Mouse (Mus musculus) bone marrow, adult 2 months (tissue): Measurements from ENCODE around the gene Nol4l. TPM values are rescaled to one million over a fixed set of nuclear protein-coding genes. Genes with fewer than 3 reads are reported as not detected.

Experiments used
- H3K27ac ChIP-seq: fragments of 200-500 bp; 2 replicates; pipeline ENCODE4 v1.5.1; 2012; ENCODE audit warnings: low read depth, mild to moderate bottlenecking, control low read depth, inconsistent platforms, low read length; ENCODE audit not compliant: control insufficient read depth, poor library complexity, insufficient read depth
- H3K4me1 ChIP-seq: fragments of 200-500 bp; 2 replicates; pipeline ENCODE4 v1.6.1; 2011; ENCODE audit warnings: low read length; ENCODE audit not compliant: control insufficient read depth, insufficient read depth
- H3K4me3 ChIP-seq: fragments of 200-500 bp; replicated peaks from 2 replicates; pipeline ENCODE3; 2011; ENCODE audit warnings: mild to moderate bottlenecking, low read depth, low read length, control low read depth; ENCODE audit not compliant: control insufficient read depth
- CTCF ChIP-seq: fragments of 200-500 bp; IDR thresholded peaks from 2 replicates; pipeline ENCODE4 v1.5.1; 2011; ENCODE audit warnings: low read length, control low read depth; ENCODE audit not compliant: control insufficient read depth, insufficient read depth
- POLR2A ChIP-seq: fragments of 200-500 bp; IDR thresholded peaks from 2 replicates; pipeline ENCODE4 v1.6.1; 2011; ENCODE audit warnings: low read depth, mild to moderate bottlenecking, control low read depth, low read length, borderline replicate concordance; ENCODE audit not compliant: control insufficient read depth
- WGBS: fragments of 180-500 bp; shearing (Covaris S2); methylation state at CpG from one replicate; pipeline ENCODE4 v1.1.7; 2018; 5-methylcytosine and 5-hydroxymethylcytosine counted together
- polyA plus RNA-seq: library from polyadenylated mRNA; stranded (reverse); fragments of >200 nt; gene quantifications from 2 replicates; pipeline ENCODE4 v1.2.4, GENCODE M21; 2011; ENCODE audit warnings: low replicate concordance; ENCODE audit not compliant: missing spikeins, insufficient read depth, insufficient read length

Gene Nol4l
- polyA plus RNA-seq, 1 experiment = 7.5 TPM

GRCm38 (mm10) chr2:153548221-153548923 lies 18.6 kb upstream of the Nol4l start:
- no peak overlapping the region for H3K27ac ChIP-seq
- peaks cover 5% of the 10 kb centered on the region for H3K4me1 ChIP-seq
- no peak for TF ChIP-seq POLR2A
- no peak for TF ChIP-seq CTCF
- 80% methylated on average over 14 of the region's 14 CpGs for WGBS
- no peak overlapping the region for H3K4me3 ChIP-seq

DNA sequence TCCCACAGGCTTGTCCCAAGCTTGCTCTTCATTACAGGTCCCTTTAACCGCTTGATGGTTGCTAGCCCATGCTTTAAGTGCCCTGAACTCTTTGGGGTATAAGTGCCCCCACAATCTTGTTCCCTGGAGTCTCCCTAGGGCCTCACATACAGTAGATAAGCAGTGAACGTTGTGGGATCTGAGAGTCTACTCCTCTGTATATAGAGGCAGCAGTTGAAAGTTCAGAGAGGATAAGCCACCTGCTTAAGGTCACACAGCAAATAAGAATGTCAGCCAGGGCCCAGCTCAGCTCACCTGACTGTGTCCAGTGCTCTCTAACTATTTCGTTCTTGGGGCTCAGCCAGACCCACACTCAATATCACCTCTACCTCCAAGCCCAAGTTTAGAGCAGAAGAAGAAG lies 17.9 kb upstream of the Nol4l start:
- 68% methylated on average over 3 of the region's 3 CpGs for WGBS
- Histone ChIP-seq H3K4me3 (no peak overlapping the region), H3K27ac (no peak overlapping the region), H3K4me1 (peaks cover 9% of the 10 kb centered on the region)
- TF ChIP-seq POLR2A (no peak), CTCF (no peak)

DNA sequence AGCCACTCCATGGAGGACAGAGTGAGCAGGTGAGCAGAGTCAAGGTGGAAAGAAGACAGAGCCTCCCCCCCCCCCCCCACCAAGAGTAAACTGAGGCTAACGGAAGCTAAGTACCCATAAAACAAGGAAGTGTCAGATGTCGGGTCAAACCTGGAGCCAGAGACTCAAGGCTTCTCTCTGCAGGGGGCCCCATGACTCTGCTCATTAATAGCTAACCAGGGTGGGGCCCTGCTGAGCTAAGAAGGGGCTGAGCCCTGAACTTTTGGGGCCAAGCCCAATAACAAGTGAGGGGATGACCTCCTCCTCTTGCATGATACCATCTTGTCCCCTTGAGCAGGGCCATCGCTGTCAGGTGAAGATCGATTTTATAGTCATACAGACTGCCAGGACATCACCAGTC lies 17.2 kb upstream of the Nol4l start:
- no peak for TF ChIP-seq POLR2A
- TF ChIP-seq CTCF = no peak
- WGBS = 52% methylated on average over 4 of the region's 4 CpGs
- Histone ChIP-seq H3K27ac (no peak overlapping the region), H3K4me3 (no peak overlapping the region), H3K4me1 (peaks cover 11% of the 10 kb centered on the region)

GRCm38 (mm10) chr2:153546471-153546870 lies 16.7 kb upstream of the Nol4l start:
- 59% methylated on average over 5 of the region's 5 CpGs for WGBS
- TF ChIP-seq CTCF = no peak
- TF ChIP-seq POLR2A = no peak
- H3K27ac ChIP-seq = no peak overlapping the region
- H3K4me3 ChIP-seq = no peak overlapping the region
- peaks cover 11% of the 10 kb centered on the region for H3K4me1 ChIP-seq

DNA sequence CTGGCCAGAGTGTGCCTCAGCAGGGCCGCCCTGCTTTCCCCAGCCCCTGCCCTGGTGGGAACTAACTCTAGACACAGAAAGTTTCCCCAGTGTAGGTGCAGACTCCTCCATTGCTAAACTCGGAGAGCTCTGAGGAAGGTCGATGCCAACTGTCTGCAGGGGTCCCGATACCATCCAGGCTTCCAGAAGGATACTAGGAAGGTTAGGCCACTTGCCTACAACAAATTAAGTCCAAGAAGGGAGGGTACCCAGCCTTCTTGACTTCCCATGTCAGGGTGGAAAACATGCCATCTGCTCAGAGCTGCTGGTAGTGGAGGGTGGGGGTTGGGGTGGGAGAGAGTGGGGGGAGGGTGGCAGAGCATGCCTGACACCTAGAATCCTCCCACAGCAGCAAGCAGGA lies 15.0 kb upstream of the Nol4l start:
- Histone ChIP-seq H3K4me1 (peaks cover 11% of the 10 kb centered on the region), H3K27ac (peak overlapping the region; percentile 83; the same call in 1 of the 2 replicates), H3K4me3 (no peak overlapping the region)
- TF ChIP-seq POLR2A (no peak), CTCF (no peak)
- 69% methylated on average over 4 of the region's 4 CpGs for WGBS

GRCm38 (mm10) chr2:153543911-153544730 lies 14.3 kb upstream of the Nol4l start:
- H3K4me3 ChIP-seq = no peak overlapping the region
- peaks cover 11% of the 10 kb centered on the region for H3K4me1 ChIP-seq
- H3K27ac ChIP-seq = peak overlapping the region; percentile 83
- WGBS = 10% methylated on average over 8 of the region's 8 CpGs
- TF ChIP-seq POLR2A (no peak), CTCF (no peak)

- Histone ChIP-seq H3K4me3 (no peak overlapping the region), H3K27ac (no peak overlapping the region), H3K4me1 (peaks cover 11% of the 10 kb centered on the region)
- TF ChIP-seq POLR2A = no peak
- TF ChIP-seq CTCF = no peak
- 43% methylated on average over 8 of the region's 8 CpGs for WGBS
Measured at GRCm38 (mm10) chr2:153542936-153543668, 13.3 kb upstream of the Nol4l start.

DNA sequence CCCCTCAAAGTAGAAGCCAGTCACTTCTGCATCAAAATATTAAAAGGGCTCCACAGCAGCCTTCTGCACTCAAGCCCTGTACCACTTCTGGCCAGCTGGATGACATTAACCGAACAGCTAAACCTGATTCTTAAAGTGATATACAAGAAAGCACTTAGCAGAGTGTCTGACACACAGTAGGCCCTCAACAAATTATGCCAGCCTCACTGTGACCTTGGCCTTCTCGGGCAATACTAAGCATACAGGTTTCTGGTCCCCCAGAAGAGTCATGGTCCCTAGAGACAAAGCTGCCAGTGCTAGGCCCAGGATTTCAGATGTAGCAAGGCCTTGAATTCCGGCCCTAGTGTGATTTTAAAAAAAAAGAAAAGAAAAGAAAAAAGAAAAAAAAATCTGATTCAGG lies 9.1 kb upstream of the Nol4l start:
- H3K4me3 ChIP-seq = no peak overlapping the region
- TF ChIP-seq POLR2A (no peak), CTCF (no peak)
- WGBS = 75% methylated on average over 3 of the region's 3 CpGs
- peaks cover 9% of the 10 kb centered on the region for H3K4me1 ChIP-seq
- H3K27ac ChIP-seq = no peak overlapping the region
